Mouse (Mus musculus) liver, postnatal 0 days (tissue): ENCODE measurements around the gene Cnpy2.

Experiments used
- CTCF ChIP-seq: sonication (generic); IDR thresholded peaks from 2 replicates; pipeline ENCODE4 v1.5.1; 2016; ENCODE audit warnings: antibody characterized with exemption, low read depth
- EP300 ChIP-seq: IDR thresholded peaks from 2 replicates; pipeline ENCODE4 v1.6.1; 2016; ENCODE audit warnings: antibody characterized with exemption, low read depth, mild to moderate bottlenecking

DNA sequence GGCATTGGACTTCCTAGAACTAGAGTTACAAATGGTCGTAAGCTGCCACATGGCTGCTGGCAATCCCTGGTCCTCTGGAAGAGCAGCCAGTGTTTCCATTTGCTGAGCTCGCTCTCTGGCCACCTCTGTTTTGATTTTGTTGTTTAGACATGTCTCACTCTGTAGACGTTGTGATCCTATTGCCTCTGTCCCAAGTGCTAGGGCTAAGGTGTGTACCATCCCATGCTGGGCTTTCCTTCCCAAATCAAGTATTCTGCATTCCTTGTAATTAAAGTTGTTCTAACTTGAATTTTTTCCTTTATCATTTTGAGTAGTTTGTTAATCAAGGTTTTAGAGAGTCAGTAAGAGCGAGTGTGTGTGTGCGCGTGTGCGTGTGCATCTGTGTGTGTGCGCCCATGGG lies 25.3 kb downstream of the Cnpy2 start:
- TF ChIP-seq CTCF = no peak
- TF ChIP-seq EP300 = no peak
